Mouse (Mus musculus): ENCODE measurements around the gene Sh3gl2. TPM values are rescaled to one million over a fixed set of nuclear protein-coding genes. Genes with fewer than 3 reads are reported as not detected.

Sh3gl2 gene
- polyA plus RNA-seq, 1 experiment from 2014 or later: 0.03 TPM

GRCm38 (mm10) chr4:85260687-85261658 lies 56.0 kb downstream of the Sh3gl2 start:
- in situ Hi-C loops (cut with MboI; ENCODE audit: low pct_unique_long_range_greater_than_20kb): no loop called here
- no peak for DNase-seq (ENCODE audit: low read depth, low spot score)
- ChIA-PET CTCF (no interaction called here), POLR2A (no interaction called here)
- no peak for ATAC-seq
- H3K27me3 ChIP-seq: no peaks in the 10 kb centered on the region
- TF ChIP-seq CTCF (IDR thresholded peaks at IDR 0.05): no peak

- TF ChIP-seq CTCF (IDR thresholded peaks at IDR 0.05): no peak
- POLR2A ChIA-PET: no interaction called here
- ATAC-seq: no peak
- CTCF ChIA-PET: no interaction called here
- in situ Hi-C loops (cut with MboI; ENCODE audit: low pct_unique_long_range_greater_than_20kb): no loop called here
- DNase-seq (ENCODE audit: low read depth, low spot score): no peak
- H3K27me3 ChIP-seq: no peaks in the 10 kb centered on the region
Observed at GRCm38 (mm10) chr4:85262146-85262545, 57.2 kb downstream of the Sh3gl2 start.

DNA sequence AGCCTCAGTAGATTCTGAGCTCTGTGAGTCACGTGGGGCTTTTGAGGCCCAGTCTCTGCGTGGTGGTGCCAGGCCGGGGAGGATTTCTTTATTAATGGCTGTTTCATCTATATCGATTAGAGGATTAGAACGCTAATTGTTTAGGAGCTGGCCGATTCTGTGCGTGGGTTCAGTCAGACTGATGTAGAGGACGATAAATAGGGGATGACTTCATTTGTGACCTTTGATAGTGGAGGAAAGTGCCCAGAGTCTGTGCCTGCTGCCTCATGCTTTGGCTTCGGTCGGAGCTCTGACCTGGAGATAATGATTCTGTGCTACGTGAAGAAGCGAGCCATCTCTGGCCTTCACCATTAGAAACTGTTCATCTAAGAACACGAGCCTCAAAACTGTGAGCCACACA lies 57.7 kb downstream of the Sh3gl2 start:
- no peaks in the 10 kb centered on the region for H3K27me3 ChIP-seq
- DNase-seq (ENCODE audit: low read depth, low spot score): no peak
- ATAC-seq: no peak
- ChIA-PET POLR2A (no interaction called here), CTCF (no interaction called here)
- no peak for TF ChIP-seq CTCF (IDR thresholded peaks at IDR 0.05)
- in situ Hi-C loops (cut with MboI; ENCODE audit: low pct_unique_long_range_greater_than_20kb): no loop called here

- DNase-seq (ENCODE audit: low read depth, low spot score): no peak
- POLR2A ChIA-PET: no interaction called here
- in situ Hi-C loops (cut with MboI; ENCODE audit: low pct_unique_long_range_greater_than_20kb): no loop called here
Observed at GRCm38 (mm10) chr4:85267456-85267855, 62.5 kb downstream of the Sh3gl2 start.

GRCm38 (mm10) chr4:85272877-85273276 lies 68.0 kb downstream of the Sh3gl2 start:
- ChIA-PET CTCF (no interaction called here), POLR2A (no interaction called here)
- no peak for DNase-seq (ENCODE audit: low read depth, low spot score)
- in situ Hi-C loops (cut with MboI; ENCODE audit: low pct_unique_long_range_greater_than_20kb): no loop called here
- no peak for ATAC-seq
- no peak for TF ChIP-seq CTCF (IDR thresholded peaks at IDR 0.05)
- no peaks in the 10 kb centered on the region for H3K27me3 ChIP-seq

More at GRCm38 (mm10) chr4:85267456-85267855, 62.5 kb downstream of the Sh3gl2 start:
- no peak for TF ChIP-seq CTCF (IDR thresholded peaks at IDR 0.05)
- ATAC-seq: no peak
- no peaks in the 10 kb centered on the region for H3K27me3 ChIP-seq
- CTCF ChIA-PET: no interaction called here

DNA sequence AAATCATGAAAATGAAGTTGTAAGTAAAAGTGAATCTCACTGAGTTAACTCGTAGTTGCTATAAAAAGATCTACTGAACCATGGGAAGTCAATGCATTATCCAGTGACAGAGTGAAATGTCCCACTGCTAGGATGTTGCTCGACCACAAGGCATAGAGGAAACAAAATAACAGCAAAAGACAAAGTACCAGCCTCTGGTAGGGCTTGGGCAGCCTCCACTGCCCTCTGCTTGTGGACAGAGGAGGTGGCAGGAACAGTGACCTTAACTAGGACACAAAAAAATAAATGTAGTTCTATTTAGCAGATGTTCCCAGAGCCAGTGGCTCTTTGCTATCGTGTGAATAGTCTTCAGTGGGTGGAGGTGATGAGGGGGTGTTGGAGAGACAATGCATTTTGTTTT lies 68.5 kb downstream of the Sh3gl2 start:
- ChIA-PET CTCF (no interaction called here), POLR2A (no interaction called here)
- DNase-seq (ENCODE audit: low read depth, low spot score) (no peak), ATAC-seq (no peak)
- in situ Hi-C loops (cut with MboI; ENCODE audit: low pct_unique_long_range_greater_than_20kb): no loop called here
- TF ChIP-seq CTCF (IDR thresholded peaks at IDR 0.05): no peak
- H3K27me3 ChIP-seq: no peaks in the 10 kb centered on the region

DNA sequence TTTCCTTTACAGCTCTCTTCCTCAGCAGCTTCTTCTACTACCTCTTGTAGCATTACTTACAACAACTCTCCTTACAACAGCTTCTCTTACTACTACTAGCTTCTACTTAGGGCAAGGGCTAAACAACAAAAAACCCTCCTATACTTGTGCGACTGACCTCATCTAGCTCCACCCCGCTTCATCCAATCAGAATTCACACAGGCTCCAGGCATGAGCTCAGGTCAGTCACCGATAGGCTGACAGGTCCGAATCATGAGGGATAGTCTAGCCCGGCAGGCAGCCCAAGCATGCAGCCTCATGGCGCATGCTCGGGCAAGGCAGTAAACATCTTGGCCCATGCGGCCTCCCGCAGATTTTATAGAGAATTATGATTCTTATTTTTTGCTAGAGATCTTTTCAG lies 78.2 kb downstream of the Sh3gl2 start:
- DNase-seq (ENCODE audit: low read depth, low spot score) (no peak), ATAC-seq (no peak)
- in situ Hi-C loops (cut with MboI; ENCODE audit: low pct_unique_long_range_greater_than_20kb): no loop called here
- ChIA-PET POLR2A (no interaction called here), CTCF (no interaction called here)
- TF ChIP-seq CTCF (IDR thresholded peaks at IDR 0.05): no peak
- H3K27me3 ChIP-seq: no peaks in the 10 kb centered on the region

GRCm38 (mm10) chr4:85289990-85290389 lies 85.1 kb downstream of the Sh3gl2 start:
- ChIA-PET CTCF (no interaction called here), POLR2A (no interaction called here)
- no peak for TF ChIP-seq CTCF (IDR thresholded peaks at IDR 0.05)
- peaks cover 3% of the 10 kb centered on the region for H3K27me3 ChIP-seq
- in situ Hi-C loops (cut with MboI; ENCODE audit: low pct_unique_long_range_greater_than_20kb): no loop called here
- no peak for ATAC-seq
- no peak for DNase-seq (ENCODE audit: low read depth, low spot score)

GRCm38 (mm10) chr4:85291296-85291695 lies 86.4 kb downstream of the Sh3gl2 start:
- POLR2A ChIA-PET: no interaction called here
- ATAC-seq (no peak), DNase-seq (ENCODE audit: low read depth, low spot score) (no peak)
- CTCF ChIA-PET: no interaction called here
- in situ Hi-C loops (cut with MboI; ENCODE audit: low pct_unique_long_range_greater_than_20kb): no loop called here
- no peak for TF ChIP-seq CTCF (IDR thresholded peaks at IDR 0.05)
- peaks cover 3% of the 10 kb centered on the region for H3K27me3 ChIP-seq

- no peak for TF ChIP-seq CTCF (IDR thresholded peaks at IDR 0.05)
- H3K27me3 ChIP-seq: peaks cover 3% of the 10 kb centered on the region
- ChIA-PET CTCF (no interaction called here), POLR2A (no interaction called here)
- DNase-seq (ENCODE audit: low read depth, low spot score): no peak
- no peak for ATAC-seq
- in situ Hi-C loops (cut with MboI; ENCODE audit: low pct_unique_long_range_greater_than_20kb): no loop called here
Observed at GRCm38 (mm10) chr4:85293368-85293767, 88.4 kb downstream of the Sh3gl2 start.

- in situ Hi-C loops (cut with MboI; ENCODE audit: low pct_unique_long_range_greater_than_20kb): no loop called here
- no peak for TF ChIP-seq CTCF (IDR thresholded peaks at IDR 0.05)
- peaks cover 8% of the 10 kb centered on the region for H3K27me3 ChIP-seq
- ChIA-PET POLR2A (no interaction called here), CTCF (no interaction called here)
- ATAC-seq (no peak), DNase-seq (ENCODE audit: low read depth, low spot score) (no peak)
Observed at GRCm38 (mm10) chr4:85300610-85301405, 95.9 kb downstream of the Sh3gl2 start.
